Mouse (Mus musculus) stomach, embryonic 15.5 days (tissue): Measurements from ENCODE around the gene Diaph2. TPM values are rescaled to one million over a fixed set of nuclear protein-coding genes. Genes with fewer than 3 reads are reported as not detected.
"Not testable (repeated sequence)": the region's sequence is repeated elsewhere in the genome, so short reads cannot be mapped to it uniquely, and the experiment has no call there.

ENCODE experiments used
- ATAC-seq: fragments of 200-750 bp; cut with Nextera tagmentation; 2 replicates; pipeline ENCODE4 v1.8.0; 2017; ENCODE audit warnings: low read depth, moderate number of reproducible peaks, moderate TSS enrichment; ENCODE audit not compliant: insufficient read depth, low FRiP score
- H3K27ac ChIP-seq: fragments of 300-500 bp; sonication (generic); 2 replicates; pipeline ENCODE4 v1.5.1; 2015; ENCODE audit warnings: mild to moderate bottlenecking, inconsistent platforms
- H3K27me3 ChIP-seq: fragments of 300-500 bp; sonication (generic); replicated peaks from 2 replicates; pipeline ENCODE4 v1.6.1; 2015; ENCODE audit warnings: inconsistent platforms
- H3K36me3 ChIP-seq: fragments of 300-500 bp; sonication (generic); 2 replicates; pipeline ENCODE4 v1.6.1; 2015; ENCODE audit warnings: inconsistent platforms
- H3K4me1 ChIP-seq: fragments of 300-500 bp; sonication (generic); 2 replicates; pipeline ENCODE4 v1.6.1; 2015; ENCODE audit warnings: inconsistent platforms
- H3K4me2 ChIP-seq: fragments of 300-500 bp; sonication (generic); 2 replicates; pipeline ENCODE4 v1.6.1; 2015; ENCODE audit warnings: mild to moderate bottlenecking, inconsistent platforms
- H3K4me3 ChIP-seq: fragments of 300-500 bp; sonication (generic); replicated peaks from 2 replicates; pipeline ENCODE4 v1.5.1; 2015; ENCODE audit warnings: inconsistent platforms
- H3K9ac ChIP-seq: fragments of 300-500 bp; sonication (generic); 2 replicates; pipeline ENCODE4 v1.6.1; 2015; ENCODE audit warnings: inconsistent platforms
- H3K9me3 ChIP-seq: fragments of 300-500 bp; sonication (generic); 2 replicates; pipeline ENCODE4 v1.6.1; 2016; ENCODE audit warnings: inconsistent platforms
- WGBS: fragments of 180-500 bp; shearing (Covaris S2); methylation state at CpG from one replicate; pipeline ENCODE4 v1.1.7; 2015; 5-methylcytosine and 5-hydroxymethylcytosine counted together
- polyA plus RNA-seq: library from polyadenylated mRNA; unstranded; fragments of >200 nt; fragmentation: Nextera tagmentation; extraction: Ambion mirVana; gene quantifications from 2 replicates; pipeline ENCODE4 v1.2.1, GENCODE M21; 2015

The Diaph2 gene
- polyA plus RNA-seq, 1 experiment from 2014 or later = 6.4 TPM

DNA sequence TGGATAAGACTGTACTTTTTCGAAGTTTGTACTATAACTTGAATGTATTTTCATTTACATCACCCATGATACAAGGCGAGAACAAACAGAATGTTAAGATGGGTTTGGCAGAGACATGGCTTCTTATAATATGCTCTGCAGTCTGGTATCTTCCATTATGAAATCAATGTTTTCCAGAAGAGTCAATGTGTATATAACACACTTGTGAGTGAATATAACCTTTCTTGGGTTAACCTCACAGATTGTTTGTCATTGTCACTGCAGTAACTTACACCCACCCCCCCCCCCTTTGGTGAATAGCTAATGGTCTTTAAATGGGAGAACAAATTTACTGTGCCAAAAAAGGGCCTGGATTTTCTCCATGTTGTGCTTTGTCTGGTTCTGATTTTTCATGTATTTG, 13.1 kb downstream of the Diaph2 start:
- Histone ChIP-seq H3K4me1 (no peaks in the 10 kb centered on the region), H3K27me3 (no peaks in the 10 kb centered on the region), H3K9ac (no peak overlapping the region), H3K36me3 (no peaks in the 10 kb centered on the region), H3K27ac (no peak overlapping the region), H3K9me3 (no peaks in the 10 kb centered on the region), H3K4me2 (no peak overlapping the region), H3K4me3 (no peak overlapping the region)
- ATAC-seq = no peak
- 75% methylated on average over 2 of the region's 2 CpGs for WGBS

GRCm38 (mm10) chrX:129765378-129765777, 15.8 kb downstream of the Diaph2 start:
- H3K9ac ChIP-seq = no peak overlapping the region
- no peaks in the 10 kb centered on the region for H3K4me1 ChIP-seq
- no peaks in the 10 kb centered on the region for H3K27me3 ChIP-seq
- H3K9me3 ChIP-seq = no peaks in the 10 kb centered on the region
- H3K27ac ChIP-seq = no peak overlapping the region
- ATAC-seq = no peak
- H3K4me3 ChIP-seq = no peak overlapping the region
- no peaks in the 10 kb centered on the region for H3K36me3 ChIP-seq
- H3K4me2 ChIP-seq = no peak overlapping the region
- whole genome bisulfite sequencing = 77% methylated on average over 2 of the region's 2 CpGs

DNA sequence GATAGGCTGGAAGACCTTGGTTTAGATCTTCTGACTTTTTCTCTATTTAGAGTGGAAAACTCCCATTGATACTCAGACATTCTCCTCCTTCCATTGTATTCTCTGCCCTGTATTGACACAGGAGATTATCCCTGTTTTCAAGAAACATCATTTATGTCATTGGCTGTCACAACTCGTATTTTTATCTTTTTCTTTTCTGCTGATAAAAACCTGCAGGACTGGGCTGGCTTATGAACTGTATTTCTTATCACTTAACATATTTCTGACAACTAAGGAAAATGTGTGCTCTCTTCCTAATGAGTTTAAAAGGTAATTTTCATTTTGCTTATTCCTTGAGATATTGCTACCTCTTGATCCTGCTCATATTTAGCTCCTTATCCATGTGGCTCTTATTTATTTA, 17.3 kb downstream of the Diaph2 start:
- Histone ChIP-seq H3K27me3 (no peaks in the 10 kb centered on the region), H3K27ac (no peak overlapping the region), H3K36me3 (no peaks in the 10 kb centered on the region), H3K9ac (no peak overlapping the region), H3K4me1 (no peaks in the 10 kb centered on the region), H3K4me3 (no peak overlapping the region), H3K4me2 (no peak overlapping the region), H3K9me3 (no peaks in the 10 kb centered on the region)
- no peak for ATAC-seq
- WGBS = 40% methylated on average over 1 of the region's 1 CpGs

DNA sequence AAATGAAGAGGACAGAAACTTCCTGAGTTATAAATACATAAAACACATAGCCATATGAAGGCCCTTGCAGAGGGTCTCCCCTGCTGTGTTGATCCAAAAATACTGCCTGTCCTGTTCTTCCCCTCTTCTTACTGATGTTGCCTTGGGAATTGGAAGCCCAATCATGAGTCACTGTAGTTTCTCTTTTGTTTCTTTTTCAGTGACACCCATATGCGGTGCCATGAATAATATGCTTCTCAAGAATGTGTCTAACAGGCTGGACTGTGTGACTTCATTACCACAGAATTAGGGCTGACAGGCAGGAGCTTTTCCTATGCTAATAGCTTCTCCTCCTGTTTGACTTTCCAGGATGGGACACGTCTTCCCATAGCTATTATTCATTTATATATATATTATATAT, 21.1 kb downstream of the Diaph2 start:
- no peaks in the 10 kb centered on the region for H3K4me1 ChIP-seq
- no peak overlapping the region for H3K9ac ChIP-seq
- no peak overlapping the region for H3K4me3 ChIP-seq
- H3K4me2 ChIP-seq = no peak overlapping the region
- no peaks in the 10 kb centered on the region for H3K27me3 ChIP-seq
- ATAC-seq = no peak
- no peaks in the 10 kb centered on the region for H3K36me3 ChIP-seq
- H3K9me3 ChIP-seq = no peaks in the 10 kb centered on the region
- no peak overlapping the region for H3K27ac ChIP-seq
- WGBS = 63% methylated on average over 2 of the region's 2 CpGs

DNA sequence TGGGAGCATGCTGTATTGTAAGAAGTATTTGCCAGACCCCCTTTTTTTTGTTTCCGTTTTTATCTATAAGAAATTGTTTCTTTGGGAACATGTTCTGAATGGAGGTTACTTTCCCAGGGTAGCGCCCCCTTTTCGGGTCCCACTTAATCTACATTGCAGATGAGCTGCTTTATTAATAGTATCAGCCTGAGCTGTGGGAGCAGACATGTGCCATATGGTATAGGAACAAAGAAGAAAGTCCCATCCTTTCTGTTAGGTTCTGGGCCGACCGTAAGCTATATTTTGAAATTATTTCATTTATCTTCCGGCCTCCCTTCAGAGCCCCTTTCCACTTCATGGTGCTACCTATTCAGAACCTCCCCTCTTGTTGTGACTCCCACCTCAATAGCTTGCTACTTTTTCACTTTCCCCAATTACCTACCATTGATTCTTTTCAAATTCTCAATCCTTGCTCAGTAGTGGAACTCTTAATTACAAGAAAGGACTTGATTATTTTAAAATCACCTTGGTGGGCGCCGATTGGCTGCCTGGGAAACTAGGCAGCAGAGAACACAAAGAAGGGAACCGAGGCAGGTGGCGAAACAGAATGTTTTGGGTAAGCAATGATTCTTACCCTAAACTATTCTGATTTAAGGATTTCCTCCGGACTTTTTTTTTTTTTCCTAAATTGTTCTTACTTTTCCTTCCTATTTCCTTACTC, 24.2 kb downstream of the Diaph2 start:
- WGBS = 86% methylated on average over 11 of the region's 11 CpGs
- Histone ChIP-seq H3K36me3 (no peaks in the 10 kb centered on the region), H3K27ac (no peak overlapping the region), H3K27me3 (no peaks in the 10 kb centered on the region), H3K9ac (no peak overlapping the region), H3K4me1 (no peaks in the 10 kb centered on the region), H3K9me3 (no peaks in the 10 kb centered on the region), H3K4me3 (no peak overlapping the region), H3K4me2 (no peak overlapping the region)
- ATAC-seq = no peak

- WGBS = 59% methylated on average over 3 of the region's 3 CpGs
- no peaks in the 10 kb centered on the region for H3K4me1 ChIP-seq
- no peaks in the 10 kb centered on the region for H3K9me3 ChIP-seq
- no peak overlapping the region for H3K9ac ChIP-seq
- no peaks in the 10 kb centered on the region for H3K27me3 ChIP-seq
- no peak overlapping the region for H3K4me2 ChIP-seq
- ATAC-seq = no peak
- H3K36me3 ChIP-seq = no peaks in the 10 kb centered on the region
- H3K27ac ChIP-seq = no peak overlapping the region
- H3K4me3 ChIP-seq = no peak overlapping the region
These were observed 24.9 kb downstream of the Diaph2 start for GRCm38 (mm10) chrX:129774478-129774877.

- no peak for ATAC-seq
- WGBS = 81% methylated on average over 1 of the region's 1 CpGs
- Histone ChIP-seq H3K4me1 (no peaks in the 10 kb centered on the region), H3K27ac (no peak overlapping the region), H3K9me3 (no peaks in the 10 kb centered on the region), H3K27me3 (no peaks in the 10 kb centered on the region), H3K9ac (no peak overlapping the region), H3K36me3 (no peaks in the 10 kb centered on the region), H3K4me2 (no peak overlapping the region), H3K4me3 (no peak overlapping the region)
These were observed 27.2 kb downstream of the Diaph2 start for GRCm38 (mm10) chrX:129776761-129777160.

GRCm38 (mm10) chrX:129777404-129777962, 27.9 kb downstream of the Diaph2 start:
- no peak overlapping the region for H3K27ac ChIP-seq
- WGBS = 65% methylated on average over 4 of the region's 4 CpGs
- no peak for ATAC-seq

GRCm38 (mm10) chrX:129781844-129782243, 32.3 kb downstream of the Diaph2 start:
- H3K9me3 ChIP-seq = no peaks in the 10 kb centered on the region
- no peaks in the 10 kb centered on the region for H3K4me1 ChIP-seq
- no peaks in the 10 kb centered on the region for H3K27me3 ChIP-seq
- WGBS = 67% methylated on average over 2 of the region's 2 CpGs
- H3K27ac ChIP-seq = no peak overlapping the region
- no peak overlapping the region for H3K9ac ChIP-seq
- H3K4me3 ChIP-seq = no peak overlapping the region
- no peaks in the 10 kb centered on the region for H3K36me3 ChIP-seq
- no peak overlapping the region for H3K4me2 ChIP-seq
- ATAC-seq = no peak

More at GRCm38 (mm10) chrX:129777404-129777962, 27.9 kb downstream of the Diaph2 start:
- Histone ChIP-seq H3K4me2 (no peak overlapping the region), H3K9ac (no peak overlapping the region), H3K4me1 (no peaks in the 10 kb centered on the region), H3K4me3 (no peak overlapping the region), H3K27me3 (no peaks in the 10 kb centered on the region), H3K9me3 (no peaks in the 10 kb centered on the region), H3K36me3 (no peaks in the 10 kb centered on the region)

- 72% methylated on average over 5 of the region's 5 CpGs for WGBS
- Histone ChIP-seq H3K4me2 (no peak overlapping the region), H3K27me3 (no peaks in the 10 kb centered on the region), H3K4me3 (no peak overlapping the region), H3K9me3 (no peaks in the 10 kb centered on the region), H3K36me3 (no peaks in the 10 kb centered on the region), H3K27ac (no peak overlapping the region), H3K9ac (no peak overlapping the region), H3K4me1 (no peaks in the 10 kb centered on the region)
- ATAC-seq = no peak
These were observed 34.5 kb downstream of the Diaph2 start for GRCm38 (mm10) chrX:129784062-129784461.

GRCm38 (mm10) chrX:129799920-129800319, 50.4 kb downstream of the Diaph2 start:
- 93% methylated on average over 2 of the region's 2 CpGs for WGBS
- not testable (repeated sequence) for H3K4me1 ChIP-seq, H3K4me3 ChIP-seq, H3K9ac ChIP-seq, H3K4me2 ChIP-seq, H3K36me3 ChIP-seq, ATAC-seq, H3K27ac ChIP-seq, H3K27me3 ChIP-seq, H3K9me3 ChIP-seq

GRCm38 (mm10) chrX:129831903-129832302, 82.4 kb downstream of the Diaph2 start:
- H3K9me3 ChIP-seq = no peaks in the 10 kb centered on the region
- no peaks in the 10 kb centered on the region for H3K36me3 ChIP-seq
- ATAC-seq = no peak
- H3K4me2 ChIP-seq = no peak overlapping the region
- H3K4me1 ChIP-seq = no peaks in the 10 kb centered on the region
- H3K27ac ChIP-seq = no peak overlapping the region
- WGBS = 43% methylated on average over 2 of the region's 2 CpGs
- H3K4me3 ChIP-seq = no peak overlapping the region
- H3K27me3 ChIP-seq = no peaks in the 10 kb centered on the region
- H3K9ac ChIP-seq = no peak overlapping the region

GRCm38 (mm10) chrX:129833887-129834286, 84.3 kb downstream of the Diaph2 start:
- Histone ChIP-seq H3K4me3 (no peak overlapping the region), H3K27ac (no peak overlapping the region), H3K36me3 (no peaks in the 10 kb centered on the region), H3K4me1 (no peaks in the 10 kb centered on the region), H3K4me2 (no peak overlapping the region), H3K9ac (no peak overlapping the region), H3K9me3 (no peaks in the 10 kb centered on the region), H3K27me3 (no peaks in the 10 kb centered on the region)
- no peak for ATAC-seq
